Mouse (Mus musculus): Measurements from ENCODE around the gene Frs3. TPM values are rescaled to one million over a fixed set of nuclear protein-coding genes. Genes with fewer than 3 reads are reported as not detected.

Gene Frs3
- total RNA-seq, 2 experiments from 2014 or later, result 27.5 to 31.0 TPM

GRCm38 (mm10) chr17:47753130-47753775 is 64.4 kb downstream of the Frs3 start:
- H3K4me3 ChIP-seq, result no peak overlapping the region

More at GRCm38 (mm10) chr17:47753130-47753775, 64.4 kb downstream of the Frs3 start:
- TF ChIP-seq CTCF (IDR thresholded peaks at IDR 0.05), result no peak
- H3K27ac ChIP-seq, result no peak overlapping the region
- no peak for DNase-seq (ENCODE audit: extremely low spot score in 1 of 2, low spot score in 2 of 2)
- intact Hi-C loops (cut with DNase I), result no loop called here

Other genes with a start within 250 kb of the Frs3 start
- 10 to 100 TPM; 17.3 to 22.0 TPM for gene Taf8, start 186.7 kb upstream of the Frs3 start, total RNA-seq (2021)
- gene Ccnd3, start 184.0 kb upstream of the Frs3 start, total RNA-seq (2021), result 10 to 100 TPM; 38.2 to 38.4 TPM
- gene Bysl, start 77.5 kb upstream of the Frs3 start, total RNA-seq (2021), result 10 to 100 TPM; 18.1 to 18.8 TPM
- 10 to 100 TPM; 29.3 to 33.3 TPM for gene Med20, start 77.4 kb upstream of the Frs3 start, total RNA-seq (2021)
- 1 to 10 TPM; 7.1 TPM for gene Gm20517, start 77.4 kb upstream of the Frs3 start, total RNA-seq (2021)
- 10 to 100 TPM in 1 of 2 experiments, 1 to 10 TPM in 1; 9.6 to 13.1 TPM for gene Usp49, start 58.3 kb upstream of the Frs3 start, total RNA-seq (2021)
- 100 to 1,000 TPM; 185 to 208 TPM for gene Tomm6, start 644 bp upstream of the Frs3 start, total RNA-seq (2021)
- gene Gm21981, start 5.4 kb downstream of the Frs3 start, total RNA-seq (2021), result 1 to 10 TPM; 3.1 to 4.1 TPM
- 1 to 10 TPM; 5.2 to 6.5 TPM for gene Prickle4, start 5.7 kb downstream of the Frs3 start, total RNA-seq (2021)
- gene Pgc, start 37.8 kb downstream of the Frs3 start, total RNA-seq (2021), result not detected
- gene Tfeb, start 48.0 kb downstream of the Frs3 start, total RNA-seq (2021), result 10 to 100 TPM; 10.0 to 10.6 TPM
- gene Mdfi, start 145.7 kb downstream of the Frs3 start, total RNA-seq (2021), result under 1 TPM in 1 of 2 experiments, not detected in 1; 0.48 TPM
- 10 to 100 TPM; 43.1 to 50.6 TPM for gene Foxp4, start 235.6 kb downstream of the Frs3 start, total RNA-seq (2021)